Mouse (Mus musculus) lung, postnatal 0 days (tissue): ENCODE measurements around the gene Zfp449. TPM values are rescaled to one million over a fixed set of nuclear protein-coding genes. Genes with fewer than 3 reads are reported as not detected.
"Not testable (repeated sequence)": the region's sequence is repeated elsewhere in the genome, so short reads cannot be mapped to it uniquely, and the experiment has no call there.

Experiments
- ATAC-seq: fragments of 200-750 bp; cut with Nextera tagmentation; 2 replicates; pipeline ENCODE4 v1.8.0; 2017; ENCODE audit warnings: moderate library complexity
- DNase-seq: peaks from one replicate; pipeline ENCODE4 v3.0.0-alpha.2; 2016; ENCODE audit warnings: low spot score
- H3K27ac ChIP-seq: fragments of 300-500 bp; sonication (generic); 2 replicates; pipeline ENCODE4 v1.5.1; 2014; ENCODE audit warnings: antibody characterized with exemption, mild to moderate bottlenecking, low read length, mixed read lengths
- H3K27me3 ChIP-seq: fragments of 300-500 bp; sonication (generic); replicated peaks from 2 replicates; pipeline ENCODE4 v1.6.1; 2014; ENCODE audit warnings: low read length, mixed read lengths; ENCODE audit not compliant: insufficient read depth
- H3K36me3 ChIP-seq: fragments of 300-500 bp; sonication (generic); 2 replicates; pipeline ENCODE4 v1.6.1; 2014; ENCODE audit warnings: low read length, mixed read lengths; ENCODE audit not compliant: insufficient read depth
- H3K4me1 ChIP-seq: fragments of 300-500 bp; sonication (generic); 2 replicates; pipeline ENCODE4 v1.6.1; 2014; ENCODE audit warnings: antibody characterized with exemption, low read depth, low read length, mixed read lengths; ENCODE audit not compliant: insufficient read depth
- H3K4me2 ChIP-seq: fragments of 300-500 bp; sonication (generic); replicated peaks from 2 replicates; pipeline ENCODE4 v1.6.1; 2014; ENCODE audit warnings: low read depth, mild to moderate bottlenecking, low read length, moderate library complexity, mixed read lengths
- H3K4me3 ChIP-seq: fragments of 300-500 bp; sonication (generic); 2 replicates; pipeline ENCODE4 v1.5.1; 2014; ENCODE audit warnings: low read depth, low read length
- H3K9ac ChIP-seq: fragments of 300-500 bp; sonication (generic); replicated peaks from 2 replicates; pipeline ENCODE4 v1.6.1; 2014; ENCODE audit warnings: low read depth, mild to moderate bottlenecking
- H3K9me3 ChIP-seq: fragments of 300-500 bp; sonication (generic); 2 replicates; pipeline ENCODE4 v1.6.1; 2016; ENCODE audit warnings: low read length, mixed read lengths
- CTCF ChIP-seq: IDR thresholded peaks from 2 replicates; pipeline ENCODE4 v1.5.1; 2016; ENCODE audit warnings: antibody characterized with exemption, mild to moderate bottlenecking
- EP300 ChIP-seq: IDR thresholded peaks from 2 replicates; pipeline ENCODE4 v1.6.1; 2016; ENCODE audit warnings: antibody characterized with exemption, mild to moderate bottlenecking, control low read depth
- WGBS: fragments of 180-500 bp; shearing (Covaris S2); extraction: QIAGEN DNeasy Blood & Tissue Kit; methylation state at CpG from one replicate; pipeline ENCODE4 v1.1.7; 2014; 5-methylcytosine and 5-hydroxymethylcytosine counted together
- polyA plus RNA-seq: library from polyadenylated mRNA; unstranded; fragments of >200 nt; fragmentation: Nextera tagmentation; extraction: Ambion mirVana; gene quantifications from 2 replicates; pipeline ENCODE4 v1.2.1, GENCODE M21; 2015

Zfp449 gene
- polyA plus RNA-seq, 1 experiment from 2014 or later = 2.1 TPM

GRCm38 (mm10) chrX:56340305-56340704 lies 5.9 kb upstream of the Zfp449 start:
- Histone ChIP-seq H3K27ac (no peak overlapping the region), H3K9ac (no peak overlapping the region), H3K4me1 (no peaks in the 10 kb centered on the region), H3K4me2 (no peak overlapping the region), H3K36me3 (no peaks in the 10 kb centered on the region), H3K4me3 (no peak overlapping the region), H3K9me3 (no peaks in the 10 kb centered on the region), H3K27me3 (no peaks in the 10 kb centered on the region)
- peak; percentile 45 for TF ChIP-seq CTCF
- TF ChIP-seq EP300 = no peak
- ATAC-seq (no peak), DNase-seq (peak; percentile 5)

- no peak for DNase-seq
- Histone ChIP-seq H3K27me3 (no peaks in the 10 kb centered on the region), H3K9me3 (no peaks in the 10 kb centered on the region), H3K4me2 (no peak overlapping the region), H3K9ac (no peak overlapping the region), H3K36me3 (no peaks in the 10 kb centered on the region), H3K4me1 (no peaks in the 10 kb centered on the region), H3K27ac (no peak overlapping the region), H3K4me3 (no peak overlapping the region)
- WGBS = 71% methylated on average over 3 of the region's 3 CpGs
- ATAC-seq = no peak
- no peak for TF ChIP-seq CTCF
- no peak for TF ChIP-seq EP300
Observed at GRCm38 (mm10) chrX:56342921-56343320, 3.3 kb upstream of the Zfp449 start.

GRCm38 (mm10) chrX:56346932-56347253 lies 693 bp downstream of the Zfp449 start:
- WGBS = 24% methylated on average over 8 of the region's 8 CpGs
- Histone ChIP-seq H3K9ac (no peak overlapping the region), H3K4me3 (peak overlapping the region; percentile 49), H3K27me3 (no peaks in the 10 kb centered on the region), H3K4me2 (peak overlapping the region; percentile 53), H3K36me3 (no peaks in the 10 kb centered on the region), H3K27ac (no peak overlapping the region), H3K4me1 (no peaks in the 10 kb centered on the region), H3K9me3 (no peaks in the 10 kb centered on the region)
- ATAC-seq (peak; percentile 57), DNase-seq (peak; percentile 52)
- no peak for TF ChIP-seq CTCF
- no peak for TF ChIP-seq EP300

DNA sequence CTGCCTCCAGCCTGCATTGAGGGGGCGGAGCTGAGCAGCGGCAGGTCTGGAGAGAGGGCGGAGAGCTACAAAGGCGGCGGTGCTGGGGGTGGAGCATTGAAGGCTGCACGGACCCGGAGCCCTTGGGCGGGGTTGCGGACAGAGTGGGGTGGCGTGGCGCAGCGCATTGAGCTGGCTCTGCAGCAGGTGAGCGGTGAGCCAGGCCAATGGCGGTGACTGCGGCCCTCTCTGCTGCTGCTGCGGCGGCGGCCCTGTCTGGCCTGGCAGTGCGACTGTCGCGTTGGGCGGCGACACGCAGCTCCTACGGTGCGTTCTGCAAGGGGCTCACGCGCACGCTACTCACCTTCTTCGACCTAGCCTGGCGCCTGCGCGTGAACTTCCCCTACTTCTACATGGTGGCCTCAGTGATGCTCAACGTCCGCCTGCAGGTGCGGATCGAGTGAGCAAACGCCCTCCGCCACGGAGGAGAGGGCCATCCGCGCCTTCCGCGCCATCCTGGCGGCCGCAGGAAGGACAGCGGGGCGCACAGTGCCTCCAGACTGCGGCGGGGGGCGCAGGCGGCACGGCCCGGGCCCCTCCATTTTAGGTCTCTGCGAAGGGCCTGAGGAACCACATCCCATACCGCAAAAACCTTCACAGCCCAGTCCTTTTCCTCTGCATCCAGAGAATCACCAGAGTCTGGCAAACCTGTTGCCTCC lies 28.4 kb downstream of the Zfp449 start, which contains the start of gene Smim10l2a:
Gene Smim10l2a, plus strand, starts transcription at position 156 of the 698 bp plus-strand sequence.
- 7% methylated on average over 14 of the region's 56 CpGs for WGBS
- ATAC-seq (peak; percentile 95), DNase-seq (peak; percentile 64)
- H3K27me3 ChIP-seq, H3K9ac ChIP-seq, H3K27ac ChIP-seq, H3K36me3 ChIP-seq, H3K4me1 ChIP-seq, H3K9me3 ChIP-seq: not testable (repeated sequence)
- H3K4me2 ChIP-seq = peak within 1 kb of the TSS; percentile 60
- peak within 1 kb of the TSS; percentile 33 for H3K4me3 ChIP-seq

- TF ChIP-seq CTCF (no peak), EP300 (no peak)
- WGBS = 63% methylated on average over 2 of the region's 2 CpGs
- Histone ChIP-seq H3K4me2 (no peak overlapping the region), H3K27me3 (no peaks in the 10 kb centered on the region), H3K36me3 (no peaks in the 10 kb centered on the region), H3K4me3 (no peak overlapping the region), H3K27ac (no peak overlapping the region), H3K9me3 (no peaks in the 10 kb centered on the region), H3K9ac (no peak overlapping the region), H3K4me1 (no peaks in the 10 kb centered on the region)
- DNase-seq = no peak
- ATAC-seq = no peak
Observed at GRCm38 (mm10) chrX:56380852-56381251, 34.7 kb downstream of the Zfp449 start.

DNA sequence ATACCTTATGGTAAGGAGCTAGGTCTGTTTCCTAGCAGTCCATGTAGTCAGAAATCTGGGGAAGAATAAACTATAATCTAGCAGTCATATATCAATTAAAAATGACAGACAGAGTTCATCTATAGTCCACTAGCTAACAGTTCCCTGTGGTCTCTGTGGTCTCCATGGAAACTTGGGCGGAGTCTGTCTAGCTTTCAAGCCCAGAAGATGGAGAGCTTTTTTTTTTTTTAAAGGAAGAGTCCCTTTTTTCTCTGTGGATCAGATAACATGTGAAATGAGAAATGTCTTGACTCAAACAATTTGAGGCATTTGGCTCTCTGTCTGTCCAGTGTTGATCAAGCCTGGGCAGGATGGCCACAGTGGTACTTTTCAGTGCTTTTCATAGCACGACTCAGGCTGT lies 37.9 kb downstream of the Zfp449 start:
- 64% methylated on average over 2 of the region's 2 CpGs for WGBS
- Histone ChIP-seq H3K9me3 (no peaks in the 10 kb centered on the region), H3K4me3 (no peak overlapping the region), H3K9ac (no peak overlapping the region), H3K36me3 (no peaks in the 10 kb centered on the region), H3K4me2 (no peak overlapping the region), H3K4me1 (no peaks in the 10 kb centered on the region), H3K27me3 (no peaks in the 10 kb centered on the region), H3K27ac (no peak overlapping the region)
- DNase-seq (no peak), ATAC-seq (no peak)
- TF ChIP-seq CTCF (no peak), EP300 (no peak)

DNA sequence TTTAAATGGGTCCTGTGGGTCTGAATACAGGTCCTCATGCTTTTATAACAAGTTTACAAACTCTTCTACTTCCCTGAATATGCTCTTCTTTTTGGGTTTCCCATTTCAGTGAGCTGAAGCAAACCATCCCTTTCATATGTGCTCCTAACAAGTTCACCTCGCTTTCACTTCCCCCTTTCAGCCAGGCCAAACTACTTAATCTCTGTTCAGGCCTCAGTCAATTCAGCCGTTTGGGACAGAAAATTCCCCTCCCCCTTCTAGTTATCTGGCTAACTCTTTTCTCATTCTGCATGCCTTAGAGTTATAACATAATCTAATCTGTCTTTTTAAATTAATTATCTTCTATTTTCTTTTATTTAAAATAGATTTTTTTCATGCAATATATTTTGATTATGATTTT lies 58.4 kb downstream of the Zfp449 start:
- Histone ChIP-seq H3K4me1 (no peaks in the 10 kb centered on the region), H3K4me2 (no peak overlapping the region), H3K27ac (no peak overlapping the region), H3K9me3 (no peaks in the 10 kb centered on the region), H3K27me3 (no peaks in the 10 kb centered on the region), H3K36me3 (no peaks in the 10 kb centered on the region), H3K9ac (no peak overlapping the region), H3K4me3 (no peak overlapping the region)
- no peak for DNase-seq
- no peak for ATAC-seq
- WGBS = 30% methylated on average over 2 of the region's 2 CpGs
- TF ChIP-seq CTCF (no peak), EP300 (no peak)
